Mouse (Mus musculus) stomach, postnatal 0 days (tissue): ENCODE measurements around the gene Mical2.

Experiments
- CTCF ChIP-seq: IDR thresholded peaks from 2 replicates; pipeline ENCODE4 v1.5.1; 2016; ENCODE audit warnings: antibody characterized with exemption, low read depth, mild to moderate bottlenecking, moderate library complexity
- EP300 ChIP-seq: optimal IDR thresholded peaks from 2 replicates; pipeline ENCODE3; 2016; ENCODE audit warnings: antibody characterized with exemption

DNA sequence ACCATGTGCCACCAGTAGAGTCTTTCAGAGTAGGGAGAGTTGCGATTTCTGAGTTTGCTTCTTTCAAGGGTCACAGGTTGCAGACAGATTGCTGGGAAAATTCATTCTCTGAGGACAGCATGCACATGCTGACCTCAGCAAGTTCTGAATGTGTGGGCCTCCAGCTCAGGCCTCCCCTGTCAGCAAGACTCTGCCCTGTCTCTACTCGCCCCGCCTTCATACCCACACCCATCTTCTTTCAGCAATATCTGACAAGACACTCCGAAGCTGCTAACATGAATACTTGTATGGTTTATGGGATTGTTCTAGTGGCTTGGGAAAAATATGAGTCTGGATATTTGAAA lies 84.3 kb downstream of the Mical2 start:
- TF ChIP-seq CTCF: no peak
- TF ChIP-seq EP300: no peak
